Mouse (Mus musculus) midbrain, embryonic 11.5 days (tissue): ENCODE data around the gene Sdr42e1. TPM values are rescaled to one million over a fixed set of nuclear protein-coding genes. Genes with fewer than 3 reads are reported as not detected.

Experiments
- ATAC-seq: fragments of 200-750 bp; cut with Nextera tagmentation; 2 replicates; pipeline ENCODE4 v1.8.0; 2017; ENCODE audit warnings: moderate TSS enrichment, moderate library complexity; ENCODE audit not compliant: low FRiP score
- DNase-seq: peaks from one replicate; pipeline ENCODE4 v3.0.0; 2015; ENCODE audit warnings: low spot score; ENCODE audit errors: missing footprints
- H3K27ac ChIP-seq: fragments of 300-500 bp; sonication (generic); 2 replicates; pipeline ENCODE4 v1.5.1; 2014; ENCODE audit warnings: low read depth, low read length
- H3K27me3 ChIP-seq: fragments of 300-500 bp; sonication (generic); 2 replicates; pipeline ENCODE4 v1.6.1; 2014; ENCODE audit warnings: mild to moderate bottlenecking, low read length, moderate library complexity, mixed read lengths; ENCODE audit not compliant: control insufficient read depth, insufficient read depth
- H3K36me3 ChIP-seq: fragments of 300-500 bp; sonication (generic); 2 replicates; pipeline ENCODE4 v1.6.1; 2014; ENCODE audit warnings: mild to moderate bottlenecking, low read length, moderate library complexity, mixed read lengths; ENCODE audit not compliant: control insufficient read depth, insufficient read depth
- H3K4me1 ChIP-seq: fragments of 300-500 bp; sonication (generic); 2 replicates; pipeline ENCODE4 v1.6.1; 2014; ENCODE audit warnings: low read length; ENCODE audit not compliant: control insufficient read depth, insufficient read depth
- H3K4me2 ChIP-seq: fragments of 300-500 bp; sonication (generic); 2 replicates; pipeline ENCODE4 v1.6.1; 2014; ENCODE audit warnings: mild to moderate bottlenecking, moderate library complexity
- H3K4me3 ChIP-seq: fragments of 300-500 bp; sonication (generic); 2 replicates; pipeline ENCODE4 v1.5.1; 2014; ENCODE audit warnings: low read depth, low read length
- H3K9ac ChIP-seq: fragments of 300-500 bp; sonication (generic); 2 replicates; pipeline ENCODE4 v1.6.1; 2014; ENCODE audit warnings: low read length
- H3K9me3 ChIP-seq: fragments of 300-500 bp; sonication (generic); 2 replicates; pipeline ENCODE4 v1.6.1; 2016; ENCODE audit warnings: low read length; ENCODE audit not compliant: control insufficient read depth
- WGBS: fragments of 180-500 bp; shearing (Covaris S2); extraction: QIAGEN DNeasy Blood & Tissue Kit; methylation state at CpG from one replicate; pipeline ENCODE4 v1.1.7; 2014; 5-methylcytosine and 5-hydroxymethylcytosine counted together
- polyA plus RNA-seq: library from polyadenylated mRNA; unstranded; fragments of >200 nt; fragmentation: Nextera tagmentation; extraction: Ambion mirVana; gene quantifications from 2 replicates; pipeline ENCODE4 v1.2.1, GENCODE M21; 2014

Gene Sdr42e1
- polyA plus RNA-seq, 1 experiment from 2014 or later: 0.11 TPM

GRCm38 (mm10) chr8:117700699-117701098 is 27.2 kb upstream of the Sdr42e1 start:
- H3K27me3 ChIP-seq: no peaks in the 10 kb centered on the region
- H3K27ac ChIP-seq: no peak overlapping the region
- H3K9ac ChIP-seq: no peak overlapping the region
- H3K4me3 ChIP-seq: no peak overlapping the region
- no peaks in the 10 kb centered on the region for H3K36me3 ChIP-seq
- no peaks in the 10 kb centered on the region for H3K9me3 ChIP-seq
- H3K4me1 ChIP-seq: no peaks in the 10 kb centered on the region
- peak; percentile 79 for DNase-seq
- 22% methylated on average over 8 of the region's 8 CpGs for WGBS
- H3K4me2 ChIP-seq: no peak overlapping the region
- ATAC-seq: no peak

GRCm38 (mm10) chr8:117697248-117697647 is 23.8 kb upstream of the Sdr42e1 start:
- H3K4me1 ChIP-seq: no peaks in the 10 kb centered on the region
- no peaks in the 10 kb centered on the region for H3K27me3 ChIP-seq
- no peaks in the 10 kb centered on the region for H3K9me3 ChIP-seq
- H3K36me3 ChIP-seq: no peaks in the 10 kb centered on the region
- no peak for ATAC-seq
- 50% methylated on average over 5 of the region's 5 CpGs for WGBS
- no peak overlapping the region for H3K4me3 ChIP-seq
- H3K27ac ChIP-seq: no peak overlapping the region
- DNase-seq: no peak
- H3K4me2 ChIP-seq: no peak overlapping the region
- H3K9ac ChIP-seq: no peak overlapping the region

- Histone ChIP-seq H3K4me2 (no peak overlapping the region), H3K36me3 (no peaks in the 10 kb centered on the region), H3K27ac (no peak overlapping the region), H3K4me1 (no peaks in the 10 kb centered on the region), H3K9ac (no peak overlapping the region), H3K4me3 (no peak overlapping the region), H3K27me3 (no peaks in the 10 kb centered on the region), H3K9me3 (no peaks in the 10 kb centered on the region)
- DNase-seq (no peak), ATAC-seq (no peak)
- 80% methylated on average over 1 of the region's 1 CpGs for WGBS
These were observed 22.1 kb upstream of the Sdr42e1 start for GRCm38 (mm10) chr8:117695636-117696035.

- no peak overlapping the region for H3K4me2 ChIP-seq
- H3K27ac ChIP-seq: no peak overlapping the region
- H3K27me3 ChIP-seq: no peaks in the 10 kb centered on the region
- no peak overlapping the region for H3K9ac ChIP-seq
- 87% methylated on average over 4 of the region's 4 CpGs for WGBS
- H3K36me3 ChIP-seq: no peaks in the 10 kb centered on the region
- H3K4me3 ChIP-seq: no peak overlapping the region
- DNase-seq: no peak
- ATAC-seq: no peak
- H3K4me1 ChIP-seq: no peaks in the 10 kb centered on the region
- no peaks in the 10 kb centered on the region for H3K9me3 ChIP-seq
These were observed 18.6 kb upstream of the Sdr42e1 start for GRCm38 (mm10) chr8:117692131-117692530.

GRCm38 (mm10) chr8:117687890-117688289 is 14.4 kb upstream of the Sdr42e1 start:
- Histone ChIP-seq H3K4me2 (no peak overlapping the region), H3K9ac (no peak overlapping the region), H3K4me3 (no peak overlapping the region), H3K36me3 (no peaks in the 10 kb centered on the region), H3K27ac (no peak overlapping the region), H3K4me1 (no peaks in the 10 kb centered on the region), H3K9me3 (no peaks in the 10 kb centered on the region), H3K27me3 (no peaks in the 10 kb centered on the region)
- WGBS: 89% methylated on average over 7 of the region's 7 CpGs
- ATAC-seq: no peak
- DNase-seq: no peak

- Histone ChIP-seq H3K36me3 (no peaks in the 10 kb centered on the region), H3K9ac (no peak overlapping the region), H3K27ac (no peak overlapping the region), H3K27me3 (no peaks in the 10 kb centered on the region), H3K4me2 (no peak overlapping the region), H3K9me3 (no peaks in the 10 kb centered on the region), H3K4me1 (no peaks in the 10 kb centered on the region), H3K4me3 (no peak overlapping the region)
- no peak for DNase-seq
- 88% methylated on average over 11 of the region's 11 CpGs for WGBS
- ATAC-seq: no peak
These were observed 11.0 kb upstream of the Sdr42e1 start for GRCm38 (mm10) chr8:117684504-117684903.

GRCm38 (mm10) chr8:117683925-117684472 is 10.5 kb upstream of the Sdr42e1 start:
- ATAC-seq (no peak), DNase-seq (no peak)
- H3K9me3 ChIP-seq: no peaks in the 10 kb centered on the region
- no peak overlapping the region for H3K4me2 ChIP-seq
- no peak overlapping the region for H3K27ac ChIP-seq
- no peaks in the 10 kb centered on the region for H3K36me3 ChIP-seq
- H3K9ac ChIP-seq: no peak overlapping the region
- 87% methylated on average over 10 of the region's 10 CpGs for WGBS
- H3K4me3 ChIP-seq: no peak overlapping the region
- H3K4me1 ChIP-seq: no peaks in the 10 kb centered on the region
- no peaks in the 10 kb centered on the region for H3K27me3 ChIP-seq

GRCm38 (mm10) chr8:117678650-117679049 is 5.2 kb upstream of the Sdr42e1 start:
- 86% methylated on average over 4 of the region's 4 CpGs for WGBS
- H3K36me3 ChIP-seq: no peaks in the 10 kb centered on the region
- H3K27ac ChIP-seq: no peak overlapping the region
- no peaks in the 10 kb centered on the region for H3K9me3 ChIP-seq
- ATAC-seq (no peak), DNase-seq (no peak)
- no peak overlapping the region for H3K4me2 ChIP-seq
- H3K9ac ChIP-seq: no peak overlapping the region
- no peaks in the 10 kb centered on the region for H3K4me1 ChIP-seq
- no peak overlapping the region for H3K4me3 ChIP-seq
- H3K27me3 ChIP-seq: no peaks in the 10 kb centered on the region

GRCm38 (mm10) chr8:117677011-117677410 is 3.5 kb upstream of the Sdr42e1 start:
- H3K4me2 ChIP-seq: no peak overlapping the region
- 91% methylated on average over 8 of the region's 8 CpGs for WGBS
- H3K4me3 ChIP-seq: no peak overlapping the region
- H3K4me1 ChIP-seq: peaks cover 2% of the 10 kb centered on the region; the same call in 1 of the 2 replicates
- ATAC-seq (no peak), DNase-seq (no peak)
- no peak overlapping the region for H3K9ac ChIP-seq
- no peaks in the 10 kb centered on the region for H3K9me3 ChIP-seq
- H3K27ac ChIP-seq: no peak overlapping the region
- H3K27me3 ChIP-seq: no peaks in the 10 kb centered on the region
- no peaks in the 10 kb centered on the region for H3K36me3 ChIP-seq
